Mouse (Mus musculus): ENCODE data around the gene Chrng. TPM values are rescaled to one million over a fixed set of nuclear protein-coding genes. Genes with fewer than 3 reads are reported as not detected.

The Chrng gene
- not detected in 2 replicates for polyA plus RNA-seq (2011; ENCODE audit: insufficient read length, low read depth, missing spikeins)

DNA sequence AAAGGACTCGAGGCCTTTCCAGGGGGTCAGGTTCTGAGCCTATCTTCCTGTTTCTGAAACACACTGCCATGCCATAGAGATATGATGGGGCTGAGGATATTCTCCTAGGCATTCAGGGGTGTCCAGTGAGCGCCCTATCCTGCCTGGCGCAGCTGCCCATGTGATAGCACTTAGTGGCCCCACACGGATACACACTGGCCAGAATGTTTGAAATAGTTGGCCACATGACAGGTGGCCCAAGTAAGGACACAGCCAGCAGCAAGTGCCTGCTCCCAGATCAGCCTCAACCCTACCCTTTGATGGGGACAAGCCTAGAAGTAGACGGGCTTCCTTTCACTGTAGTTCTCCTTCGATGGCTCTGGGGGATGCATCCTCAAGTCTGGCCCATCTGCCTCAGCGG, at the start of gene Chrng:
TSS of gene Chrng (plus strand) at position 193 of the 400 bp plus-strand sequence.
- Histone ChIP-seq H3K27ac (ENCODE audit: insufficient read depth, low read length) (no peak within 1 kb of the TSS), H3K4me1 (ENCODE audit: control insufficient read depth, insufficient read depth, low read length) (no peaks in the 10 kb centered on the region), H3K4me3 (ENCODE audit: insufficient read depth, low read length) (no peak within 1 kb of the TSS)
- TF ChIP-seq POLR2A (IDR thresholded peaks at IDR 0.05; ENCODE audit: low read depth, low read length) = no peak
- no peak for TF ChIP-seq CTCF (IDR thresholded peaks at IDR 0.05; ENCODE audit: borderline replicate concordance, insufficient read depth, low read length)

DNA sequence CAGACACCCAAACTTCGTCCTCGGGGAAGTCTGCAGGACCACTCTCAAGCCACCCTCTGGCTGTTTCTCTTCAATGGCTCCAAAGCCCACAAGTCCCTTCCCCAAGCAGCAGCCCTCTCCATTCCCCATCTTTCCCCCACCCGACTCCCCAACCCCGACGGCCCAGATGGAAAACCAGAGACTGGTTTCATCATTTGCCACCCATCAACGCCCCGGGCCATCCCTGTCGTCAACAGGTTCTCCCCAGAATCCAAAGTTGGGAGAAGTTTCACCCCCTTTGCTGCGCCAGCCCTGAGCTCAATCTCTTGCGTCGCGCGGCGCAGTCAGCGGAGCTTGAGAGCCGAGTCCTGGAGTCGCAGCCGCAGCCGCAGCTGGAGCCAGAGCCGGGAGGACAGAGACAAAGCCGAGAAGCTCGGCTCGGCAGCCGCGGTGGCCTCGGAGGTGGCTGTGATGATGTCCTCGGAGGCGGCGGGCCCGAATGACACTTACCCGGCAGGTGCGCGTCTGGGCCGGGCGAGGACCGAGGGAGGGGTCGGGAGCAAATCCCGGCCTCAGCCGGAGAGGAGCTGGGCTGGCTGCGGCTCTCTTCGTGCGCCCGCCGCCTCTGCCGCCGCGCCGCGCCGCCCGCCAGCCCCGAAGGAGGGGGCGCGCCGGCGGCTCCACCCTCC, 48.8 kb upstream of the Chrng start:
- TF ChIP-seq CTCF (IDR thresholded peaks at IDR 0.05; ENCODE audit: borderline replicate concordance, insufficient read depth, low read length) = no peak
- no peak for TF ChIP-seq POLR2A (IDR thresholded peaks at IDR 0.05; ENCODE audit: low read depth, low read length)
- Histone ChIP-seq H3K4me3 (ENCODE audit: insufficient read depth, low read length) (no peak overlapping the region; the same call in 1 of the 2 replicates), H3K27ac (ENCODE audit: insufficient read depth, low read length) (no peak overlapping the region), H3K4me1 (ENCODE audit: control insufficient read depth, insufficient read depth, low read length) (no peaks in the 10 kb centered on the region)

DNA sequence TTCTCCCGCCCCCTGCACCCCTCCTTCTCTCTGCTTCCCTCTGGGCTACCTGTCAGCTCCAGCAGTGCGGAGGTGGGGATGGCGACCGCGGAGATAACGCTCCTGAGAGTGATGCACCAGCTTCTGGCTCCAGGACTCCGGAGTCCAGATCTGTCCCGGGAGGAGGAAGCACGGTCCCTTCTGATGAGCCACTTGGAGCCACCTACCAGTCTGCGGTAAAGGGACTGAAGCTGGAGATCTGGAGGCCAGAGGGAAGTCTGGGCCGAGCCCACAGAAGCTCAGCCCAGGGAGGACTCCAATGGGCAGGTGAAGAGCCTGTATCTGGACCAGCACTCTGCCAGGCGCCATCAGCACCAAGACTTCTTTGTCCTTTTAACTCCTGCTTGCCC, 48.3 kb upstream of the Chrng start, which contains the start of gene Ecel1:
TSS of gene Ecel1 (minus strand) at position 323 of the 389 bp plus-strand sequence.
- Histone ChIP-seq H3K4me3 (ENCODE audit: insufficient read depth, low read length) (no peak within 1 kb of the TSS; the same call in 1 of the 2 replicates), H3K27ac (ENCODE audit: insufficient read depth, low read length) (no peak within 1 kb of the TSS), H3K4me1 (ENCODE audit: control insufficient read depth, insufficient read depth, low read length) (no peaks in the 10 kb centered on the region)
- TF ChIP-seq POLR2A (IDR thresholded peaks at IDR 0.05; ENCODE audit: low read depth, low read length) (no peak), CTCF (IDR thresholded peaks at IDR 0.05; ENCODE audit: borderline replicate concordance, insufficient read depth, low read length) (no peak)

DNA sequence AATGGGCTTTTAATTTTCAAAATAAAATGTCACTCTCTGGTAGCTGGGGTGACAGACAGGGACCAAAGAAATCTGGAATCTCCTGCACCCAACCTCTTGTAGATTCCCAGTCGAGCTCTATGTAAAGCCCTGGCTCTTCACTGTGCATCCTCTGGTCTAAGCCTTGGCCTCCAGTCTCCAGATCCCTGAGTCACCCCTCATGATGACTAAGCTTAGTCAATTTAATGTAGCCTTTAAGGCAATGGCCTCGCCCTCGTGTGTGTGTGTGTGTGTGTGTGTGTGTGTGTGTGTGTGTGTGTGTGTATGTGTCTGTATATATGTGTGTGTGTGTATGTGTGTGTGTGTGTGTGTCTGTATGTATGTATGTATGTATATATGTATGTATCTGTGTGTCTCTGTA, 45.1 kb upstream of the Chrng start:
- Histone ChIP-seq H3K4me1 (ENCODE audit: control insufficient read depth, insufficient read depth, low read length) (no peaks in the 10 kb centered on the region), H3K27ac (ENCODE audit: insufficient read depth, low read length) (no peak overlapping the region), H3K4me3 (ENCODE audit: insufficient read depth, low read length) (no peak overlapping the region)
- TF ChIP-seq POLR2A (IDR thresholded peaks at IDR 0.05; ENCODE audit: low read depth, low read length) = no peak
- no peak for TF ChIP-seq CTCF (IDR thresholded peaks at IDR 0.05; ENCODE audit: borderline replicate concordance, insufficient read depth, low read length)

DNA sequence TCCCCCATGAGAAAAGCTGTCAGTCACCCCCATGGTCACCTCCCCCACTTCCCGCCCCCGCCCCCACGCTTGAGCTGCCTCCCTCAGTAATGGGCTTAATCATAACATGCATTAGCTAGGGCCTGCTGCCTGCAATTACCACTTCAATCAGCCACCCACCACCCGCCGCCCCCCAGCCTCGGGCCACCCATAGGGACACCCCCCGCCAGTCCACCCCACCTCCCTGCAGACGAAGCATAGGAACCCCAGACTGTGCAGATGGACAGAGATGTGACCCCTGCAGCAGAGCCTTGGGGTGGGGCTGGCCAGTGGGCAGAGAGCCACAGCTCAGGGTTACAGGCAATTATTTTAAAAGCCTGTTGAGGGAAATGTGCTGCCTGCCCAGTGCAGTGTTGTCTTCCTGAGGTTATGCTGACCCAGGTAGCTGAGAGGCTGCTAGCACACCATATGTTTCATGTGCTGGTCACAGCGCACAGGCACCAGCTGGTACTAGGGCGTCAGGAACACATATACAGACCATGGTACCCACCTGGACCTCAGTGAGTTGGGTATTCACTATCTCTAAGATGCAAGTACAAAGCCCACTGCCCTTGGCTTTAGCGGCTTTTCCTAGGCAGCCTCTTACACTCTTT, 40.2 kb upstream of the Chrng start:
- Histone ChIP-seq H3K27ac (ENCODE audit: insufficient read depth, low read length) (no peak overlapping the region), H3K4me1 (ENCODE audit: control insufficient read depth, insufficient read depth, low read length) (no peaks in the 10 kb centered on the region), H3K4me3 (ENCODE audit: insufficient read depth, low read length) (no peak overlapping the region)
- TF ChIP-seq CTCF (IDR thresholded peaks at IDR 0.05; ENCODE audit: borderline replicate concordance, insufficient read depth, low read length) (no peak), POLR2A (IDR thresholded peaks at IDR 0.05; ENCODE audit: low read depth, low read length) (no peak)

DNA sequence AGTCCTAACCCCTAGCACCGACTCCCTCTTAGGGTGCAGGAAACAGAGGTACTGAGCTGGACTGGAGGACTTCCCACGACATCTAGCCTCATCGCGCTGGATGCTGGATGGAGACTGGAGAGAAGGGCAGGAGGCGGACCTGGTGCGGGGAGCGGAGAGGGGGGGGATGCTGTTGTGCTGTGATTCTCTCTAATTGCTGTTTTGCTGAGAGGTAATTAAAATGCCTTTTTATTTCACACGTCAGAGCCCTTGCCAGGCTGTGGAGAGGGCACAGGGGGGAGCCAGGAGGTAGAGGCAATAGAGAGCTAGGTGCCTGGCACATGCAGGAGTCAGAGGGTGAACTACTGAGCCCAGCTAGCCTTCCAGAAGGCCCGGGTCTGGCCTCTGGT, 39.7 kb upstream of the Chrng start:
- Histone ChIP-seq H3K27ac (ENCODE audit: insufficient read depth, low read length) (no peak overlapping the region), H3K4me1 (ENCODE audit: control insufficient read depth, insufficient read depth, low read length) (no peaks in the 10 kb centered on the region), H3K4me3 (ENCODE audit: insufficient read depth, low read length) (no peak overlapping the region)
- no peak for TF ChIP-seq CTCF (IDR thresholded peaks at IDR 0.05; ENCODE audit: borderline replicate concordance, insufficient read depth, low read length)
- TF ChIP-seq POLR2A (IDR thresholded peaks at IDR 0.05; ENCODE audit: low read depth, low read length) = no peak

DNA sequence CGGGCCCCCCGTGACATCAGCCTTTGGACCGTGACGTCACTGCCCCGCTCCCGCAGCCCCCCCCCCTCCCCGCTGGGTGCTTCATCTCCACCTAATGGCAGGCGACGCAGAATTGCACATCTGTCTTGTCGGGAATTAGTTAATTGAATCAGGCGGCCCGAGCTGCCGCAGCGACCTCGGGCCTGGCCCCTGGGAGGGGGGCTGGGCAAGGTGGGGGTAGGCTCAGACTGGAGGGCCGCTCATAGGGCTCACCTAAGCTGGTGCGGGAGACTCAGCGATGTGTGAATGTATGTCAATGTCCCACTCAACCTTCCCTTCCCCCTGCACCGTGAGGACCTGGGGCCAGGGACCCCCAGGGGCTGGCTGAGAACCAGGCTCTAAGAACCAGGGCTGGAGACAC, 34.0 kb upstream of the Chrng start:
- Histone ChIP-seq H3K4me1 (ENCODE audit: control insufficient read depth, insufficient read depth, low read length) (peaks cover under 1% of the 10 kb centered on the region; the same call in 1 of the 2 replicates), H3K4me3 (ENCODE audit: insufficient read depth, low read length) (no peak overlapping the region), H3K27ac (ENCODE audit: insufficient read depth, low read length) (no peak overlapping the region)
- TF ChIP-seq POLR2A (IDR thresholded peaks at IDR 0.05; ENCODE audit: low read depth, low read length) = no peak
- TF ChIP-seq CTCF (IDR thresholded peaks at IDR 0.05; ENCODE audit: borderline replicate concordance, insufficient read depth, low read length) = no peak

DNA sequence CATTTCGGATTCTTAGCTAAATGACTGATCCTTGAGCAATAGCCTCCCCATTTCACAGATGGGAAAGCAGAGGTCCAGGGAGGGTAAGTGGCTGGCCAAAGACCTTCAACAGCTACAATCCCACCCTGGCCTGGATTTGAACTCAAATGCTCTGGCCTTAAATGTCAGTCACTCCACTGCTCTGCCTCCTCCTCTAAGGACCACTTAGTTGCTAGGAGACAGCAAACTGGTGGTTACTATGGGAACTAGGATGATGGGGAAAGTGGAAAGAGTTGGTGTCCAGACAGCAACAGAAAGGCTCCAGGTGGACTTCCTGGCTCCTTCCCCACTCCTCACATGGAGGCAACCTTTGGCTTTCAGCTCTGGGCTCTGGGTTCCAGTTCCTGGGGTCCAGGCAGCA, 33.1 kb upstream of the Chrng start:
- peaks cover 3% of the 10 kb centered on the region; the same call in 1 of the 2 replicates for H3K4me1 ChIP-seq (ENCODE audit: control insufficient read depth, insufficient read depth, low read length)
- no peak overlapping the region for H3K4me3 ChIP-seq (ENCODE audit: insufficient read depth, low read length)
- H3K27ac ChIP-seq (ENCODE audit: insufficient read depth, low read length) = no peak overlapping the region
- no peak for TF ChIP-seq CTCF (IDR thresholded peaks at IDR 0.05; ENCODE audit: borderline replicate concordance, insufficient read depth, low read length)
- no peak for TF ChIP-seq POLR2A (IDR thresholded peaks at IDR 0.05; ENCODE audit: low read depth, low read length)

DNA sequence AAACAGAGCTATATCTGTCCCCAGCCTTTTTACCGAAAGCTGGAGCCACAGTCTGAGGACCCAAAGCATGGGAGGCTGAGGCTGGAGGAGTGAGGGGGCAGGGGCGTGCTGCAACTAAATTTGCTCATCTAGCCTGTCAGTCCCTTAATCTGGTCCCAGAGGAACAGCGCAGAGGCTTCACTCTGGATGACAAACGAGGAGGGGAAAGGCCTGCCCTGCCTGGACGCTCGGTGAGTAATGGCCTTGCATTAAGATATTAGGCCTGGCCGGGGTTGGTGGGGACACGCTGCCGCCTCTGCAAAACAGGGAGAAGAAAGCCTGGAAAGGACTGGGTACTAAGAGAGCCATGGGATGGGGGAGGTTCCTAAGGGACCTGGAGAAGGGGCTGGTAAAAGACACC, 32.1 kb upstream of the Chrng start:
- Histone ChIP-seq H3K4me3 (ENCODE audit: insufficient read depth, low read length) (no peak overlapping the region), H3K4me1 (ENCODE audit: control insufficient read depth, insufficient read depth, low read length) (peaks cover 3% of the 10 kb centered on the region; the same call in 1 of the 2 replicates), H3K27ac (ENCODE audit: insufficient read depth, low read length) (no peak overlapping the region)
- TF ChIP-seq POLR2A (IDR thresholded peaks at IDR 0.05; ENCODE audit: low read depth, low read length) (no peak), CTCF (IDR thresholded peaks at IDR 0.05; ENCODE audit: borderline replicate concordance, insufficient read depth, low read length) (no peak)
